Mouse (Mus musculus) stomach, embryonic 14.5 days (tissue): ENCODE measurements around the gene Atg4b. TPM values are rescaled to one million over a fixed set of nuclear protein-coding genes. Genes with fewer than 3 reads are reported as not detected.
A peak's percentile ranks its signal among the peaks of the same experiment; 100 is the strongest.
"Not testable (repeated sequence)": the region's sequence is repeated elsewhere in the genome, so short reads cannot be mapped to it uniquely, and the experiment has no call there.

Experiments used
- ATAC-seq: fragments of 200-750 bp; cut with Nextera tagmentation; 2 replicates; pipeline ENCODE4 v1.8.0; 2017; ENCODE audit warnings: low read depth, moderate TSS enrichment; ENCODE audit not compliant: insufficient number of reproducible peaks, insufficient read depth, low FRiP score
- H3K27ac ChIP-seq: fragments of 300-500 bp; sonication (generic); 2 replicates; pipeline ENCODE4 v1.5.1; 2014; ENCODE audit warnings: mild to moderate bottlenecking, low read length, moderate library complexity, mixed read lengths
- H3K27me3 ChIP-seq: fragments of 300-500 bp; sonication (generic); 2 replicates; pipeline ENCODE4 v1.6.1; 2014; ENCODE audit warnings: low read length, control low read depth, mixed read lengths; ENCODE audit not compliant: control insufficient read depth, insufficient read depth
- H3K36me3 ChIP-seq: fragments of 300-500 bp; sonication (generic); 2 replicates; pipeline ENCODE4 v1.6.1; 2014; ENCODE audit warnings: mild to moderate bottlenecking, control low read depth, low read length, moderate library complexity, mixed read lengths; ENCODE audit not compliant: control insufficient read depth, insufficient read depth
- H3K4me1 ChIP-seq: fragments of 300-500 bp; sonication (generic); 2 replicates; pipeline ENCODE4 v1.6.1; 2014; ENCODE audit warnings: low read length, control low read depth, mixed read lengths; ENCODE audit not compliant: control insufficient read depth, insufficient read depth
- H3K4me2 ChIP-seq: fragments of 300-500 bp; sonication (generic); replicated peaks from 2 replicates; pipeline ENCODE4 v1.6.1; 2014; ENCODE audit warnings: low read depth, low read length, control low read depth
- H3K4me3 ChIP-seq: fragments of 300-500 bp; sonication (generic); 2 replicates; pipeline ENCODE4 v1.5.1; 2014; ENCODE audit warnings: low read depth, low read length, control low read depth
- H3K9ac ChIP-seq: fragments of 300-500 bp; sonication (generic); replicated peaks from 2 replicates; pipeline ENCODE4 v1.6.1; 2014; ENCODE audit warnings: low read depth, mild to moderate bottlenecking, control low read depth, low read length, moderate library complexity, mixed read lengths
- H3K9me3 ChIP-seq: fragments of 300-500 bp; sonication (generic); 2 replicates; pipeline ENCODE4 v1.6.1; 2016; ENCODE audit warnings: low read depth, low read length, control low read depth; ENCODE audit not compliant: control insufficient read depth
- WGBS: fragments of 180-500 bp; shearing (Covaris S2); extraction: QIAGEN DNeasy Blood & Tissue Kit; methylation state at CpG from one replicate; pipeline ENCODE4 v1.1.7; 2014; 5-methylcytosine and 5-hydroxymethylcytosine counted together
- polyA plus RNA-seq: library from polyadenylated mRNA; unstranded; fragments of >200 nt; fragmentation: Nextera tagmentation; extraction: Ambion mirVana; gene quantifications from 2 replicates; pipeline ENCODE4 v1.2.1, GENCODE M21; 2014

Gene Atg4b
- polyA plus RNA-seq, 1 experiment from 2014 or later: 91.6 TPM

DNA sequence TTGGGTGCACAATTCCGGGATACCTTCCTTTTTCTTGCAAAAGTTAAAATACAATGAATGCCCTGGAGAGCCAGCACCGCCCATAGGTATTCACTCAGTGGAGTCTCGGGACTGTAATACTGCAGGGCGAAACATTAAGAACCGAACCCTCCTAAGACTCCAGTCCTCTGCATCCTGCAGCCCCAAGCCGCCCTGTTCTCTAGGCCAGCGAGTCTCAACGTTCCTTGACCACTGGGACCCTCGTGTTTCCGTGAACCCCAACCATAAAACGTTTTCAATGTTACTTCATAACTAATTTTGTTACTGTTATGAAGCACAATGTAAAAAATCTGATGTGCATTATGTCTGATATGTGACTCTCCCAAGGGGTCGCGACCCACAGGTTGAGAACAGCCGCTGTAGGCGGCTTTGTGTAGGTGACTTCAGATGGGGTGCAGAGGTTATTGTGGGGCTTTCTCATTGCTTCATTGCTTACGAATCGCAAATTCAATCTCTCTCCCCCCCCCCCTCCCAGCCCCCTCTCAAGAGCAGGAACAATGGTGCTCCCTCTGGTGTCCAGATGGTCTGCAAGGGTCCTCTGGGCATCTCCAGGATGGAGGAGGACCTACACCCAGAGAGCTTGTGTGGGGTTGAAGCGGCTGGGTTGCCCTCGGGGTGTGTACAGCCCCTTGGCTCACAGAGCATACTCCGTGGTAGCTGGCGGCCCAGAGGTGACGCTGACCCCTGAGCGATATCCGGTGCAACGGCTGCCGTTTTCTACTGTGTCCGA lies 74.7 kb downstream of the Atg4b start:
- Histone ChIP-seq H3K4me3 (peak overlapping the region; percentile 46), H3K4me1 (0 out of 2 replicates have a peak, but pooled peaks cover 3% of the 10 kb centered on the region), H3K36me3 (peaks cover 7% of the 10 kb centered on the region), H3K27me3 (no peaks in the 10 kb centered on the region), H3K4me2 (peak overlapping the region; percentile 76), H3K9ac (peak overlapping the region; percentile 46), H3K9me3 (no peaks in the 10 kb centered on the region), H3K27ac (peak overlapping the region; percentile 90)
- WGBS: 41% methylated on average over 27 of the region's 27 CpGs
- ATAC-seq: no peak

GRCm38 (mm10) chr1:93826540-93826835 lies 75.2 kb downstream of the Atg4b start:
- H3K9ac ChIP-seq: no peak overlapping the region
- 95% methylated on average over 9 of the region's 9 CpGs for WGBS
- peak overlapping the region; percentile 76; the same call in 1 of the 2 replicates for H3K4me2 ChIP-seq
- H3K4me3 ChIP-seq: no peak overlapping the region
- H3K4me1 ChIP-seq: 0 out of 2 replicates have a peak, but pooled peaks cover 3% of the 10 kb centered on the region
- no peaks in the 10 kb centered on the region for H3K9me3 ChIP-seq
- no peak overlapping the region for H3K27ac ChIP-seq
- peaks cover 1% of the 10 kb centered on the region; the same call in 1 of the 2 replicates for H3K36me3 ChIP-seq
- no peak for ATAC-seq
- H3K27me3 ChIP-seq: no peaks in the 10 kb centered on the region

GRCm38 (mm10) chr1:93832754-93833360 lies 81.6 kb downstream of the Atg4b start:
- not testable (repeated sequence) for ATAC-seq, H3K4me3 ChIP-seq, H3K27ac ChIP-seq, H3K4me2 ChIP-seq, H3K4me1 ChIP-seq, H3K9ac ChIP-seq, H3K36me3 ChIP-seq, H3K27me3 ChIP-seq, H3K9me3 ChIP-seq
- WGBS: 97% methylated on average over 2 of the region's 4 CpGs

DNA sequence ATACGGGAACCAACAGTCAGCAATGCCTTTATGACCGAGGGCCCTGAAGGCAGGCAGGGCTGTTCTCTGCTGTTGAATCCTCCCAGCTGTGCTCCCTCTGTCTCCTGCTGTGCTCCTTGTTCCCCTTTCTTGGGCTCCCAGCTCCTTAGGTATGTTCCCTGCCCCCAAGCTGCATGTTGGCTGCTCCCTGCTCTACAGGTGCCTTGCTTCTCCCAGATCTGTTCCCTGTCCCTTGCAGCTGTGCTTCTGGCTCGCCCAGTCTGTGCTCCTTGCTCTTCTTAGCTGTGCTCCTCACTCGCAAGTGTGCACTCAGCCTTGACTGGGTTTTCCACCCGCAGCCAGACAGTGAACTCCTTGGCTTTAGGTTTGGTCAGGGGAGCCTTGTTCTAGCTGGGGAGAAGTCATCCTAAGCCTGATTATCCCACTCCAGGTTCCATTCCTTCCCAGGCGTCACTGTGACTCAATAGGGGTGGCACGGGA lies 83.4 kb downstream of the Atg4b start:
- Histone ChIP-seq H3K4me3 (no peak overlapping the region), H3K4me1 (no peaks in the 10 kb centered on the region), H3K9me3 (no peaks in the 10 kb centered on the region), H3K27ac (no peak overlapping the region), H3K9ac (no peak overlapping the region), H3K36me3 (peaks cover 6% of the 10 kb centered on the region), H3K4me2 (no peak overlapping the region), H3K27me3 (no peaks in the 10 kb centered on the region)
- WGBS: 87% methylated on average over 7 of the region's 7 CpGs
- ATAC-seq: no peak

- H3K27me3 ChIP-seq: no peaks in the 10 kb centered on the region
- H3K4me2 ChIP-seq: no peak overlapping the region
- H3K9ac ChIP-seq: no peak overlapping the region
- H3K27ac ChIP-seq: no peak overlapping the region
- 91% methylated on average over 4 of the region's 4 CpGs for WGBS
- no peak for ATAC-seq
- no peaks in the 10 kb centered on the region for H3K9me3 ChIP-seq
- no peaks in the 10 kb centered on the region for H3K4me1 ChIP-seq
- H3K36me3 ChIP-seq: peaks cover 6% of the 10 kb centered on the region
- no peak overlapping the region for H3K4me3 ChIP-seq
These were observed 83.9 kb downstream of the Atg4b start for GRCm38 (mm10) chr1:93835211-93835610.

DNA sequence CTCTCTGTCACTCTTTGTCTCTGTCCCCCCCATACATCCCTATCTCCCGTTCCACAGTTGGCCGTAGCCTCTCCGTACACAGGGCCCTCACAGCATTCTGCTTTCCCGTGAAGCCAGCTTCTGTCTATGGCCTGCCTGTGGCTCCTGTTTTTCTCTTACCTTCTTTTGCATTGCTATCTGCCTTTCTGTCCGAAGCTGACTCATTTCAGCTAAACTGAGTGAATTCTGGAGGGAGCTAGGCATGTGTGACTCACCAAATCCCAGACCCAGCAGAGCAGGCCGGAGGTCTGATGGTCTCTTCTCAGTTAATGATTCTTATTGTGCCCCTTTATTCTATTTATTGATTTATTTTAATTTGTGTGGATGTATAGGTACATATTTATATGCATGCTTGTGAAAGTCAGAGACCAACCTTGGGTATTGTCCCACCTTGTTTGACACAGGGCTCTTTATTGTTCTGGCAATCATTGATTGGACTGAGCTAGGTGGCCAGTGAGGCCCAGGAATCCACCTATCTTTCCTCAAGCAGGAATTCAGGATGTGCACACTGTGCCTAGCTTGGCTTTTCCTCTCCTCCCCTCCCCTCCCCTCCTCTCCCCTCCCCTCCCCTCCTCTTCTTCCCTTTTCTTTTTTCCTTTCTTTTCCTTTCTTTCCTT lies 84.7 kb downstream of the Atg4b start:
- Histone ChIP-seq H3K4me3 (no peak overlapping the region), H3K9ac (no peak overlapping the region), H3K4me1 (no peaks in the 10 kb centered on the region), H3K9me3 (no peaks in the 10 kb centered on the region), H3K4me2 (no peak overlapping the region), H3K36me3 (peaks cover 6% of the 10 kb centered on the region), H3K27me3 (no peaks in the 10 kb centered on the region), H3K27ac (no peak overlapping the region)
- ATAC-seq: no peak
- 88% methylated on average over 6 of the region's 6 CpGs for WGBS

DNA sequence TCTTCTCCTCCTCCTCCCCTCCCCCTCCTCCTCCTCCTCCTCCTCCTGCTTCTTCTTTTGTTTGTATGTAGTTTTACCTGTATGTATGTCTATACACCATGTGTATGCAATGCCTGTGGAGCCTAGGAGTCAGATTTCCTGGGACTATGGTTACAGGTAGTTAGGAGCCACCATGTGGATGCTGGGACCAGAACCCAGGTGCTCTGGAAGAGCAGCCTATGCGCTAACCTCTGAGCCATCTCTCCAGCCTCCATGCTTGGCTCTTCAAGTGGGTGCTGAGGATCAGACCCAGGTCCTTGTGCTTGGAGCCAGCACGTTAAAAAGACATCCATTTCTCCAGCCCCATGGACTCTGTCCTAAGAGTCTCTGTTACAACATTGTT lies 85.2 kb downstream of the Atg4b start:
- Histone ChIP-seq H3K27me3 (no peaks in the 10 kb centered on the region), H3K27ac (no peak overlapping the region), H3K9me3 (no peaks in the 10 kb centered on the region), H3K4me3 (no peak overlapping the region), H3K4me1 (no peaks in the 10 kb centered on the region), H3K9ac (no peak overlapping the region), H3K36me3 (peaks cover 6% of the 10 kb centered on the region), H3K4me2 (no peak overlapping the region)
- WGBS: 93% methylated on average over 2 of the region's 2 CpGs
- no peak for ATAC-seq

DNA sequence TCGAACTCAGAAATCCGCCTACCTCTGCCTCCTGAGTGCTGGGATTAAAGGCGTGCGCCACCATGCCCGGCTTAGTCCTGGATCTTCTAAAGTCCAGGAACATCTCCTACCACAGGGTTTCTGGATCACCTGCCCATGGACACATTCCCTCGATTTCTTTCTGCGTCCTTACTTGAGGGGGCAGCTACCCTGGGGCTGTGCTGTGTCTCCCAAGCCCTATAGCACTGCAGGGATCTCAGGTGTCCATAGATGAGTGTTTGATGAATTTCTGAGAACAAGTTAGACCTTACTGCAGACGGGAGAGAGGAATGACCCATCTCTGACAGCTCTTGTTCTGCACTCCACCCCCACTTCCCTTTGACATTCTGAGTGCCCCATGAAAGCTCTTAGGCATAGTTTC lies 86.0 kb downstream of the Atg4b start:
- WGBS: 95% methylated on average over 8 of the region's 8 CpGs
- no peaks in the 10 kb centered on the region for H3K27me3 ChIP-seq
- no peak overlapping the region for H3K4me2 ChIP-seq
- H3K36me3 ChIP-seq: peaks cover 6% of the 10 kb centered on the region
- no peak for ATAC-seq
- no peak overlapping the region for H3K9ac ChIP-seq
- no peaks in the 10 kb centered on the region for H3K9me3 ChIP-seq
- no peak overlapping the region for H3K4me3 ChIP-seq
- no peak overlapping the region for H3K27ac ChIP-seq
- H3K4me1 ChIP-seq: no peaks in the 10 kb centered on the region
